Mouse (Mus musculus) lung, postnatal 10 days (tissue): ENCODE data around the gene Gab2.
"Not testable (repeated sequence)": the region's sequence is repeated elsewhere in the genome, so short reads cannot be mapped to it uniquely, and the experiment has no call there.

Experiments used
- DNase-seq: peaks from one replicate; pipeline ENCODE4 v3.0.0; 2021

Gene Gab2

GRCm38 (mm10) chr7:97151082-97151813 is 69.9 kb downstream of the Gab2 start:
- DNase-seq = no peak

- peak; percentile 52 for DNase-seq
These were observed 73.5 kb downstream of the Gab2 start for GRCm38 (mm10) chr7:97154756-97155487.

GRCm38 (mm10) chr7:97164261-97164660 is 82.9 kb downstream of the Gab2 start:
- no peak for DNase-seq

- no peak for DNase-seq
These were observed 89.7 kb downstream of the Gab2 start for GRCm38 (mm10) chr7:97171089-97171488.

- DNase-seq = no peak
These were observed 90.3 kb downstream of the Gab2 start for GRCm38 (mm10) chr7:97171719-97172118.

- DNase-seq = peak; percentile 34
These were observed 90.7 kb downstream of the Gab2 start for GRCm38 (mm10) chr7:97172126-97172525.

GRCm38 (mm10) chr7:97181931-97182330 is 100.5 kb downstream of the Gab2 start:
- no peak for DNase-seq

- no peak for DNase-seq
These were observed 102.0 kb downstream of the Gab2 start for GRCm38 (mm10) chr7:97183426-97183825.

- no peak for DNase-seq
These were observed 102.6 kb downstream of the Gab2 start for GRCm38 (mm10) chr7:97184005-97184404.

GRCm38 (mm10) chr7:97187387-97188081 is 106.1 kb downstream of the Gab2 start:
- DNase-seq = no peak

GRCm38 (mm10) chr7:97189116-97189515 is 107.7 kb downstream of the Gab2 start:
- DNase-seq = no peak

- no peak for DNase-seq
These were observed 122.5 kb downstream of the Gab2 start for GRCm38 (mm10) chr7:97203907-97204306.

GRCm38 (mm10) chr7:97208811-97209549 is 127.6 kb downstream of the Gab2 start:
- DNase-seq = no peak

GRCm38 (mm10) chr7:97210064-97210685 is 128.8 kb downstream of the Gab2 start:
- no peak for DNase-seq

- peak; percentile 16 for DNase-seq
These were observed 129.7 kb downstream of the Gab2 start for GRCm38 (mm10) chr7:97211117-97211516.

GRCm38 (mm10) chr7:97223836-97224235 is 142.4 kb downstream of the Gab2 start:
- DNase-seq = no peak

GRCm38 (mm10) chr7:97245261-97245949 is 164.0 kb downstream of the Gab2 start:
- no peak for DNase-seq

GRCm38 (mm10) chr7:97245950-97246578 is 164.7 kb downstream of the Gab2 start:
- not testable (repeated sequence) for DNase-seq

- peak; percentile 46 for DNase-seq
These were observed 166.3 kb downstream of the Gab2 start for GRCm38 (mm10) chr7:97247661-97248060.

GRCm38 (mm10) chr7:97248136-97248535 is 166.8 kb downstream of the Gab2 start:
- no peak for DNase-seq

GRCm38 (mm10) chr7:97251638-97252037 is 170.3 kb downstream of the Gab2 start:
- DNase-seq = no peak
